Mouse (Mus musculus): ENCODE results near the gene Spdef. TPM values are rescaled to one million over a fixed set of nuclear protein-coding genes. Genes with fewer than 3 reads are reported as not detected.

The Spdef gene
- total RNA-seq (2014; rRNA removed) (3.7 and 4.0 TPM in 2 replicates), polyA plus RNA-seq (2015; fragmentation: Nextera tagmentation; extraction: Ambion mirVana) (3.9 and 4.7 TPM in 2 replicates)

DNA sequence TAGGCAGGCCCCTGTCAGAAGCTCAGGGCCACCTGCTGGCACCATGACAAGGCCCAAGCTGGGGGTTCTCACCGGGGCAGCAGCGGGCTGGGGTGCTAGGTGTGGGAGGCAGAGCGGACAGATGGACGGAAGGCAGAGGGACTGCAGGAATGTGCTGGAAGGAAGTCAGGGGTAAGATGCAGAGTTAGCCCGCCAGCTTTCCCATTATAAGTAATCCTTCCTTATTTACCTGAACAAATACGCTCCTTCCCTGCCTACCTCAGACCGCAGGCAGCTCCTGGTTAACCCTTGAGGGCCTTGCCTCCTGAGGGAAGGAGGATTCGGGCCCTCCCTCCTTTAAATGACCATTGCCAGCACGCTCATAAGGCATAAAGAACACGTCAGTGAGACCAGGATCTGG lies at the start of gene Spdef:
Gene Spdef (minus strand): TSS at position 186 of the 400 bp plus-strand sequence.
- H3K9ac ChIP-seq (replicated peaks; ENCODE audit: low read length, poor library complexity, severe bottlenecking): no peak within 1 kb of the TSS
- ATAC-seq (ENCODE audit: low FRiP score) (no peak), DNase-seq (ENCODE audit: low spot score) (no peak)
- no peaks in the 10 kb centered on the region; the same call in 1 of the 2 replicates for H3K9me3 ChIP-seq (ENCODE audit: low read length)
- H3K27ac ChIP-seq (ENCODE audit: low read depth, low read length): no peak within 1 kb of the TSS
- H3K4me3 ChIP-seq (ENCODE audit: low read depth, low read length): no peak within 1 kb of the TSS
- no peaks in the 10 kb centered on the region for H3K4me1 ChIP-seq (ENCODE audit: insufficient read depth, low read length)
- H3K36me3 ChIP-seq (ENCODE audit: insufficient read depth, low read length): no peaks in the 10 kb centered on the region
- H3K4me2 ChIP-seq (ENCODE audit: low read depth, low read length, poor library complexity, severe bottlenecking): no peak within 1 kb of the TSS
- WGBS: 71% methylated on average over 10 of the region's 10 CpGs
- H3K27me3 ChIP-seq (ENCODE audit: insufficient read depth, low read length): no peaks in the 10 kb centered on the region
- TF ChIP-seq CTCF (IDR thresholded peaks at IDR 0.05): no peak

- no peak overlapping the region for H3K4me3 ChIP-seq (ENCODE audit: low read depth, low read length)
- 86% methylated on average over 6 of the region's 6 CpGs for WGBS
- no peak for ATAC-seq (ENCODE audit: low FRiP score)
Measured at GRCm38 (mm10) chr17:27777823-27778222, 49.1 kb upstream of the Spdef start.

GRCm38 (mm10) chr17:27774198-27774597 lies 45.4 kb upstream of the Spdef start:
- Histone ChIP-seq H3K27me3 (ENCODE audit: insufficient read depth, low read length) (no peaks in the 10 kb centered on the region), H3K4me1 (ENCODE audit: insufficient read depth, low read length) (no peaks in the 10 kb centered on the region), H3K36me3 (ENCODE audit: insufficient read depth, low read length) (peaks cover 3% of the 10 kb centered on the region; the same call in 1 of the 2 replicates), H3K4me3 (ENCODE audit: low read depth, low read length) (no peak overlapping the region), H3K9me3 (ENCODE audit: low read length) (no peaks in the 10 kb centered on the region), H3K9ac (replicated peaks; ENCODE audit: low read length, poor library complexity, severe bottlenecking) (no peak overlapping the region), H3K4me2 (ENCODE audit: low read depth, low read length, poor library complexity, severe bottlenecking) (no peak overlapping the region), H3K27ac (ENCODE audit: low read depth, low read length) (no peak overlapping the region)
- no peak for ATAC-seq (ENCODE audit: low FRiP score)
- DNase-seq (ENCODE audit: low spot score): no peak
- WGBS: 87% methylated on average over 3 of the region's 3 CpGs
- no peak for TF ChIP-seq CTCF (IDR thresholded peaks at IDR 0.05)

More at GRCm38 (mm10) chr17:27777823-27778222, 49.1 kb upstream of the Spdef start:
- no peak overlapping the region for H3K4me2 ChIP-seq (ENCODE audit: low read depth, low read length, poor library complexity, severe bottlenecking)
- H3K4me1 ChIP-seq (ENCODE audit: insufficient read depth, low read length): no peaks in the 10 kb centered on the region
- no peak overlapping the region for H3K9ac ChIP-seq (replicated peaks; ENCODE audit: low read length, poor library complexity, severe bottlenecking)
- no peak for DNase-seq (ENCODE audit: low spot score)
- H3K36me3 ChIP-seq (ENCODE audit: insufficient read depth, low read length): peaks cover 3% of the 10 kb centered on the region; the same call in 1 of the 2 replicates
- no peak overlapping the region for H3K27ac ChIP-seq (ENCODE audit: low read depth, low read length)
- TF ChIP-seq CTCF (IDR thresholded peaks at IDR 0.05): no peak
- no peaks in the 10 kb centered on the region for H3K27me3 ChIP-seq (ENCODE audit: insufficient read depth, low read length)
- H3K9me3 ChIP-seq (ENCODE audit: low read length): no peaks in the 10 kb centered on the region

GRCm38 (mm10) chr17:27771616-27772015 lies 42.9 kb upstream of the Spdef start:
- Histone ChIP-seq H3K9me3 (ENCODE audit: low read length) (no peaks in the 10 kb centered on the region), H3K36me3 (ENCODE audit: insufficient read depth, low read length) (peaks cover 7% of the 10 kb centered on the region), H3K4me3 (ENCODE audit: low read depth, low read length) (no peak overlapping the region), H3K27me3 (ENCODE audit: insufficient read depth, low read length) (no peaks in the 10 kb centered on the region), H3K9ac (replicated peaks; ENCODE audit: low read length, poor library complexity, severe bottlenecking) (no peak overlapping the region), H3K4me2 (ENCODE audit: low read depth, low read length, poor library complexity, severe bottlenecking) (no peak overlapping the region), H3K27ac (ENCODE audit: low read depth, low read length) (no peak overlapping the region), H3K4me1 (ENCODE audit: insufficient read depth, low read length) (no peaks in the 10 kb centered on the region)
- WGBS: 85% methylated on average over 6 of the region's 6 CpGs
- DNase-seq (ENCODE audit: low spot score): no peak
- no peak for TF ChIP-seq CTCF (IDR thresholded peaks at IDR 0.05)
- ATAC-seq (ENCODE audit: low FRiP score): no peak

DNA sequence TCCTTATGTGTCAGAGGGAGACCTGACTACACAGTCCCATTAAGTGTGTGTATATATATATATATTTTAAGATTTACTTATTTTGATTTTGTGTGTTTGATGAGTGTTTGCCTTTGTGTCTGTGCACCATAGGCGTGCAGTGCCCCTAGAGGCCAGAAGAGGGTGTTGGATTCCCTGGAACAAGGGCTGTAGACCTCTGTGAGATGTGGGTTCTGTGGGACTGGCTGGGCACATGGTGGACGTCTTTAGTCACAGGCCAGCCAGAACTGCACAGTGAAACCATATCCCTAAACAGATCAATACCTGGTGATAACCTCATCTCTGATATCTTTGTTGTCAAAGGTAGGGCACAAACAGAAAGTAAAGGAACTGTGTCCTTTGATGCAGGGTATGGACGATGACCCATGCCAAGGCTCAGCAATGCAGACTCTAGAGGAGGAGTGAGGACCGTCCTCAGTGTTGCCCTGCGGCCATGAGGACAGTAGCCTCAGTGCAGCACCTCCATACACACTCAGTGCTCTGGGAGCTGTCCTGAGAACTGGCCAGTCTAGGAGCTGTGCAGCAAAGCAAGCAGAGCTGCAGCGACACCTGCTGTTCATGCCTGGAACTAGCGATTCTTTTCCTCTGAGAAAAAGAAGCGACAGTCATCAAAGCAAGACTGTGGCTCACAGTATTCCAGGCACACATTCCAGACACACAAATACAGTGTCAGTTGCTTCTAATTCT lies 40.2 kb upstream of the Spdef start:
- Histone ChIP-seq H3K27me3 (ENCODE audit: insufficient read depth, low read length) (no peaks in the 10 kb centered on the region), H3K9ac (replicated peaks; ENCODE audit: low read length, poor library complexity, severe bottlenecking) (no peak overlapping the region), H3K4me1 (ENCODE audit: insufficient read depth, low read length) (no peaks in the 10 kb centered on the region), H3K36me3 (ENCODE audit: insufficient read depth, low read length) (peaks cover 15% of the 10 kb centered on the region), H3K9me3 (ENCODE audit: low read length) (peaks cover 3% of the 10 kb centered on the region; the same call in 1 of the 2 replicates), H3K4me2 (ENCODE audit: low read depth, low read length, poor library complexity, severe bottlenecking) (no peak overlapping the region), H3K4me3 (ENCODE audit: low read depth, low read length) (no peak overlapping the region), H3K27ac (ENCODE audit: low read depth, low read length) (no peak overlapping the region)
- WGBS: 65% methylated on average over 8 of the region's 8 CpGs
- TF ChIP-seq CTCF (IDR thresholded peaks at IDR 0.05): peak; percentile 94
- DNase-seq (ENCODE audit: low spot score) (peak; percentile 88), ATAC-seq (ENCODE audit: low FRiP score) (peak; percentile 44; the same call in 1 of the 2 replicates)

DNA sequence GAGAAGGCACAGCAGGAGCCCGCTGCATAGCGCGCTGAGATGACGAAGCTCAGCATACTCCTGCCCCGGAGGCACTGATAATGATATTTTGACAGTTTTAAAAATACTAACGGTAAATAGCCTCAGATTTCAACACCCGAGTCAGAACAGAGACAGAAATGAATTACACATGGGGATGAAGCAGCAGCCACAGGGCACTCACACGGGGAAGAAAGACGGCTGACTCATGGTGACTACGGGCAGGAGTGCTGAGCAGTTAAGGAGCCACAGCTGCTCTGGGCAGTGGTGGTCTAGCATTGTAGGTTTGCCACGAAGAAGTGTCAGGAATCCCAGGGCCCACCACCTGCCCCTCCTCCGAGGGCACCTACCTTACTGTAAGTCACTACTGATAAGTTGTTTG lies 38.8 kb upstream of the Spdef start:
- Histone ChIP-seq H3K4me3 (ENCODE audit: low read depth, low read length) (no peak overlapping the region), H3K36me3 (ENCODE audit: insufficient read depth, low read length) (peaks cover 15% of the 10 kb centered on the region), H3K27me3 (ENCODE audit: insufficient read depth, low read length) (no peaks in the 10 kb centered on the region), H3K9me3 (ENCODE audit: low read length) (peaks cover 3% of the 10 kb centered on the region; the same call in 1 of the 2 replicates), H3K9ac (replicated peaks; ENCODE audit: low read length, poor library complexity, severe bottlenecking) (no peak overlapping the region), H3K27ac (ENCODE audit: low read depth, low read length) (no peak overlapping the region), H3K4me2 (ENCODE audit: low read depth, low read length, poor library complexity, severe bottlenecking) (no peak overlapping the region), H3K4me1 (ENCODE audit: insufficient read depth, low read length) (no peaks in the 10 kb centered on the region)
- ATAC-seq (ENCODE audit: low FRiP score) (no peak), DNase-seq (ENCODE audit: low spot score) (no peak)
- WGBS: 75% methylated on average over 12 of the region's 12 CpGs
- TF ChIP-seq CTCF (IDR thresholded peaks at IDR 0.05): no peak
